Mouse (Mus musculus): ENCODE results near the gene Gm17409.

GRCm38 (mm10) chr2:58484284-58484965 is 14.5 kb downstream of the Gm17409 start:
- TF ChIP-seq CTCF (conservative IDR thresholded peaks at IDR 0.05; ENCODE audit: insufficient read depth, insufficient read length, low read depth, low read length) = no peak
- no peak for TF ChIP-seq POLR2A (IDR thresholded peaks at IDR 0.05; ENCODE audit: low read depth, low read length)
